Mouse (Mus musculus): ENCODE data around the gene Notch1. TPM values are rescaled to one million over a fixed set of nuclear protein-coding genes. Genes with fewer than 3 reads are reported as not detected.

Notch1 gene
- polyA plus RNA-seq, 1 experiment = 21.4 TPM

DNA sequence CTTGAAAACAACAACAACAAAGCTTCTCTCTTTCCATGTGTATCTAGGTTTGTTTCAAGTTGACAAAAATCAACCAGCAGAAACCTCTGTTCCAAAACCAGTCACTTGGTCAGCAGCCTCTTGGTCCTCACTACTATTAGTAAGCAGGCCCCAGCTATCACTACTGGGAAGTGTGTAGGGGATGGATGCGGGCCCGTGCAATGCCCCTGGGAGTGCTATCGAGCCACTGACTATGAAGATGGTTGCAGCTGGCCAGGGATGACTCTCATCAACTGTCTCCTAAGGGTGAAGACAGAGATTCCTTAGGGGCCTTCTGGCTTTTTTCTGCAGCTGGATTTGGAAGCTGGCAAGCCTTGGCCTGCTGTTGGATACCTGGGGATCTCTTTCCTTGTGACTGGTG is 13.4 kb upstream of the Notch1 start:
- DNase-seq (ENCODE audit: low spot score) = no peak

DNA sequence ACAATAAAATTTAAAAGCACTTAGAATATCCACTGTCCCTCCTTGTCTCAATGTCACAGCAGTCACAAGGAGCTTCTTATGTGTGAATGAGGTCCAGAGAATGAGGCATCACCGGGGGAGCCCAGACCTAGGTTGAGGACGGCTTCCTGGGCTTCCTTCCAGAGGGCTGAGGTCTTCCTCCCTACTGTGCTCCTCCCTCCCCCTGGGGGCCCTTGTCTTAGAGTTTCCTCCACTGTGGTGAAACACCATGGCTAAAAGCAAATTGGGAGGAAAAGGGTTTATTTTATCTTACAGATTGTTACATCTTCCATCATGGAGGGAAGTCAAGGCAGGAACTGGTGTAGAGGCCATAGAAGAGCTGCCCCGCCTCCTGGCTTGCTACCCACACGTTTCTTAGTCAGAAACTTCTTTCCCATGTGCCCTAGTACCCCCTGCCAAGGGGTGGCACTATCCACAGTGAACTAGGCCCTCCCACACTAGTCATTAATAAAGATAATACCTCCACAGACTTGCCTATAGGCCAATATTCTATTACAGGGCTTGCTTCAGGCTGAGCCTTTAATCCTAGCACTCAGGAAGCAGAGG is 12.8 kb upstream of the Notch1 start:
- no peak for DNase-seq (ENCODE audit: low spot score)

GRCm38 (mm10) chr2:26526443-26527257 is 10.2 kb upstream of the Notch1 start:
- DNase-seq (ENCODE audit: low spot score) = no peak

DNA sequence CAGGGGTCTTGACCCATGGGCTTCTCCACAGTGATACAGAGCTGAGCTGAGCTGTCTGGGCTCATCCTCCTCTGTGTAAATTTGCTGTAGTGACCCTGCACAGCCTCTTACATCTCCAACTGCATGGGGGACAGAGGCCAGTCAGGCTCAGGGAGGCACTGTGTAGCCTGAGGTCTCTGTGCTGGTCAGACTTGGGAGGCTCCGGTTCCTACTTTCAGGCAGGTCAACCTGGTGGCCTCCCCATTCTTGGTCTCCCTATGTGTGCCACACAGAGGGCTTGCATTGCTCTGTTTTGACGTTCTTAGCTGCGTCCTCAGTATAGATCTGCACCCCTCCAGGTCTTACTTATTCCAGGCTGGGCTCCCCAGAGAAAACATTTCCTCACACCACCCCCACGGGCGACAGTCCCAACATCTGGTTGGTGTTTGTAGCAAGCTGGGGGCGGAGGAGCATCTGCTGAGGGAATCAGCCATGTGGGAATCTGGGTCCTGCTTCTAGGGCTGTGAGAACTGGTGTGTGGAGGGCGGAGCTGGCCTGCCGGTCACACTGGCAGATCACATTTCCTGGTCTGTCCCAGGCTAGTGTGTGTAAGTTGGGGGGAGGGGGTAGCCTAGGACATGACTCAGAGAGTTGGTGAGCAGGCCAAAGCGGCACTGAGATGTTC is 9.0 kb upstream of the Notch1 start:
- DNase-seq (ENCODE audit: low spot score) = no peak

- no peak for DNase-seq (ENCODE audit: low spot score)
These were observed 5.9 kb upstream of the Notch1 start for GRCm38 (mm10) chr2:26522327-26522726.

DNA sequence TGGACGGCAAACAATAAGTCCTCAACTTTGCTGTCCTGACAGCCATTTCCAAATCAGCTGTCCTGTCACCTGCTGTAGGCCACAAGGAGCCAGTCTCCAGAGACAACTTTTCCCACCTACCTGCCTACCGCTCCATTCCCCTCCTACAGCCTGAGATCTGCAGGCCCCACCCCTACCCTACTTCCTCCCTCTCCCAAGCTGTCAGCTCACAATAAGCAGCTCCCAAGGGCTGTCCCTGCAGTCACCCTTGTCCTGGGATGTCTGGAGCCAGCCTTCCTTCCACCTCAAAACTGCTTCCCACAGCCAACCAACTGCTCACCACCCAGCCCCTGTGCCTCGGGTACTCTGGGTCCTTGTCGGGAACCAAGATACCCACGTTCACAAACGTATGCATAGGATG is 3.3 kb upstream of the Notch1 start:
- DNase-seq (ENCODE audit: low spot score) = no peak

DNA sequence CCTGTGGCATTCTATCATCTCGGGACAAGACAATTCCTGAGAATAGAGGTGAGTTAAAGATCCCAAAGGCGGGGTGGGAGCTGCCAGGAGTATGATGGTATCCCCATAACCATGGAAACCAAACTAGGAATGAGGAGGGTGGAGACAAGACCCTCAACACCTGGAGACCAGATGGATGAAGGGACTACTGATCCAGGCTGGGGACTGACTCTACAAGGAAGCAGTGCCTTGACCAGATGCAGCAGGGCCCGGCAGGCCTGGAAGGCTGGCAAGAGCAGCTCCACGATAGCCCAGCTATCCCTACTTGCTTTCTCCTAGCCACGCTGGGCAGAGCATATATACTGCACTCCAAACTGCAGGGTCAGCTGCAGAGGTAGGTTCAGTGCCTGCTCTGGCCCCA is 524 bp upstream of the Notch1 start:
- no peak for DNase-seq (ENCODE audit: low spot score)

GRCm38 (mm10) chr2:26515335-26515734 is 1.1 kb downstream of the Notch1 start:
- DNase-seq (ENCODE audit: low spot score) = no peak

DNA sequence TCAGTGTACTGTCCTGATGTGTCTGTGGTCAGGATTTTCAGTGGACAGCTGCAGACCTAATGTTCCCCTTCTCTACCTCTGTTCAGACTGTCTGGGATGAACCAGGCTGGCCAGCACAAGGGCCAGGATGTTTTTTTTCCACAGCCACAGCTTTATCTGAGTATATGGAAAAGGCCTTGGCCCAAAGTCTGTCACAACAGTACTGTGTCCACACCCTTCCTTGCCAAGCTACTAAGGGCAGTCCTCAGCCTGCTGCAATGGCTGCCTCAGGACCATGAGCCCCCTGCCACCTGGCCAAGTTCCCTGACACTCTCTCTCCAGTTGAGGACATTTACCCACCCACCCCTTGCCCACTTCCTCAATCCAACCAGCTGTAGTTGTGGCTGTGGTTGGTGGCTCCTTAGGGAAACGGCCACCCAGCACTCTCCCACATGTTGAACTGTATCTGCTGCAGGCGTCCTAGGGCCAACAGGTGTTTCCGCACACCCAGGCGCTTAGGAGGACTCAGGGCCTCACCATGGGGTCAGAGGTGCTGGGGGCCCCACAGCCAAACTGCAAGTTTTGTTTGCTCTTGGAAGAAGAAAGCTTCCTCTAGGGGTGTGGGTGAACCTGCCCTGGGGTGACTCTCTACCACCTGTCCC is 3.2 kb downstream of the Notch1 start:
- DNase-seq (ENCODE audit: low spot score) = no peak

- no peak for DNase-seq (ENCODE audit: low spot score)
These were observed 7.8 kb downstream of the Notch1 start for GRCm38 (mm10) chr2:26508661-26509060.

GRCm38 (mm10) chr2:26507961-26508391 is 8.5 kb downstream of the Notch1 start:
- peak; percentile 15 for DNase-seq (ENCODE audit: low spot score)

DNA sequence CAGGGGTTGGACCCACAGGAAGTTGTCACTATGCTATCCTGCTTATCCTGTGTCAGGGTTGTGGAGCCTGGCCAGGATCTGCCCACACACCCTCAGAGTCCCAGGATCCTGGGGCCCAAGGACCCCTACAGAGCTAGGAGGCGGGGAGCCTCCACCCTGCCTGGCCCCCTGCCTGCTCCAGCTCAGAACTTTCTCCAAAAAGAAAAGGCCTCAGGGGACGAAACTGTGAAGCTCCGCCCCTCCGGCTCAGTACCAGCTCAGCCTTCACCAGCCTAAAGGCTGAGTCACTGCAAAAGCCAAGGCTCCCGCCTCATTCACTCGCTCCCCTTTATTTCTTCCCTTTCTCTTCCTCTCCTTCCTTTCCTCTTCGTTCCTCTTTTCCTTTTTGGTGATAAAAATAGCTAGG is 9.0 kb downstream of the Notch1 start:
- DNase-seq (ENCODE audit: low spot score) = peak; percentile 47

DNA sequence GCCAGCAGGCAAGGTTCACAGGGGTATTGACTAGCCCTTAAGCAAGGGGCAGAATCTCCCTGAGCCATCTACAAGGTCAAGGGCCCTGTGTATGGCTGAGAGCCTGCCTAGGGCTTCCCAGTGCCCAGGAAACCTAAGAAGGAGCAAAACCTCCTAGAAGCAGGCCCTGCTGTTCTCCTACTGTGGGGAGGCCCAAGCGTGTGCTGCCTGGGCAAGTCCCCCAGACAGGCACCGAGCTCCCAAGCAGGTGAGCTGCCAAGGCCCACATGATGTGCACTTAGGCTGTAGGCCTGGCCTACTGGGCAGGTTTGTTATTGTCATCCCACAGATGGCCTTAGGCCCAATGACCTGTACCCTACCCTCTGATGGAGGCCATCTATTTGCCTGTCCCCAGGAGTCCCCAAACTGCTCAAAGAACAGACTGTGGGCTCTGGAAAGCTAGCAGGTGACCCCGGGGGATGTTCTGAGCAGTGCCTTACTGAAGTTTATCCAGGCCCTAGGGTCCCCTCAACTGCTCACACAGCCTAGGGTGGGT is 9.7 kb downstream of the Notch1 start:
- peak; percentile 23 for DNase-seq (ENCODE audit: low spot score)

- no peak for DNase-seq (ENCODE audit: low spot score)
These were observed 11.5 kb downstream of the Notch1 start for GRCm38 (mm10) chr2:26504772-26505480.

- peak; percentile 89 for DNase-seq (ENCODE audit: low spot score)
These were observed 12.5 kb downstream of the Notch1 start for GRCm38 (mm10) chr2:26503661-26504575.

GRCm38 (mm10) chr2:26502863-26503631 is 13.4 kb downstream of the Notch1 start:
- DNase-seq (ENCODE audit: low spot score) = no peak

- peak; percentile 60 for DNase-seq (ENCODE audit: low spot score)
These were observed 14.1 kb downstream of the Notch1 start for GRCm38 (mm10) chr2:26502299-26502862.

GRCm38 (mm10) chr2:26501651-26502141 is 14.8 kb downstream of the Notch1 start:
- no peak for DNase-seq (ENCODE audit: low spot score)
